Mouse (Mus musculus) gastrocnemius, postnatal 14 days (tissue): ENCODE data around the gene Nusap1. TPM values are rescaled to one million over a fixed set of nuclear protein-coding genes. Genes with fewer than 3 reads are reported as not detected.
"Not testable (repeated sequence)": the region's sequence is repeated elsewhere in the genome, so short reads cannot be mapped to it uniquely, and the experiment has no call there.

Source experiments
- DNase-seq: peaks from one replicate; pipeline ENCODE4 v3.0.0; 2021; ENCODE audit warnings: mixed read lengths
- intact Hi-C: fragments of 180-260 bp; cut with DNase I; formaldehyde crosslinking; loops from one replicate; pipeline ENCODE4 v1.15.1; 2025; ENCODE audit warnings: low total_unique reads
- long read RNA-seq, 2 experiments: library from polyadenylated mRNA; stranded (forward); transcript quantifications; one replicate each; pipeline ENCODE4 v2.0.0; 2021
- total RNA-seq, 2 experiments: library from RNA; stranded (reverse); gene quantifications; 2 replicates each; pipeline ENCODE4 v1.2.3; 2021

Gene Nusap1
- total RNA-seq = 1 to 10 TPM; 3.1 TPM
- long read RNA-seq, experiment 1, transcript Nusap1-202 (11 exons, 2,960 nt) = major isoform, 7 of 10 reads
- long read RNA-seq, experiment 1, partial matches to known transcripts = 0 of 10 reads
- long read RNA-seq, experiment 1, other reads (novel, unspliced or antisense) = 2 of 10 reads
- long read RNA-seq, experiment 2, transcript Nusap1-202 (11 exons, 2,960 nt) = major isoform, 6 of 8 reads
- long read RNA-seq, experiment 2, partial matches to known transcripts = 1 of 8 reads
- long read RNA-seq, experiment 2, other reads (novel, unspliced or antisense) = 0 of 8 reads

- peak; percentile 89 for DNase-seq
- intact Hi-C loops = no loop called here
Observed at GRCm38 (mm10) chr2:119618199-119618982, at the start of gene Nusap1, which contains the start of gene Oip5. Nusap1 (plus strand) TSS chr2:119618298. Oip5 (minus strand) TSS chr2:119618469.

GRCm38 (mm10) chr2:119572471-119572870 is 45.6 kb upstream of the Nusap1 start:
- intact Hi-C loops = no loop called here
- DNase-seq = no peak

- DNase-seq = no peak
- intact Hi-C loops = no loop called here
Observed at GRCm38 (mm10) chr2:119581571-119581970, 36.5 kb upstream of the Nusap1 start.

- no peak for DNase-seq
- intact Hi-C loops = no loop called here
Observed at GRCm38 (mm10) chr2:119583439-119583838, 34.7 kb upstream of the Nusap1 start.

- DNase-seq = no peak
- intact Hi-C loops = no loop called here
Observed at GRCm38 (mm10) chr2:119584282-119584681, 33.8 kb upstream of the Nusap1 start.

GRCm38 (mm10) chr2:119587383-119587782 is 30.7 kb upstream of the Nusap1 start:
- DNase-seq = peak; percentile 62
- intact Hi-C loops = no loop called here

- DNase-seq = no peak
- intact Hi-C loops = loop anchor here (5.0 kb wide), 1 partner anchor 44 kb away; the partner anchor contains the start of genes Chp1 and Exd1
Observed at GRCm38 (mm10) chr2:119591247-119591646, 26.9 kb upstream of the Nusap1 start.

- DNase-seq = no peak
- intact Hi-C loops = loop anchor here (5.0 kb wide), 1 partner anchor 46 kb away; the partner anchor contains the start of genes Chp1 and Exd1
Observed at GRCm38 (mm10) chr2:119593765-119594112, 24.4 kb upstream of the Nusap1 start.

GRCm38 (mm10) chr2:119594113-119594981 is 23.8 kb upstream of the Nusap1 start:
- peak; percentile 96 for DNase-seq
- intact Hi-C loops = loop anchor here (5.0 kb wide), 1 partner anchor 47 kb away; the partner anchor contains the start of genes Chp1 and Exd1

GRCm38 (mm10) chr2:119595308-119595707 is 22.8 kb upstream of the Nusap1 start:
- intact Hi-C loops = no loop called here
- DNase-seq = no peak

GRCm38 (mm10) chr2:119596781-119597330 is 21.2 kb upstream of the Nusap1 start:
- no peak for DNase-seq

GRCm38 (mm10) chr2:119601027-119601426 is 17.1 kb upstream of the Nusap1 start:
- intact Hi-C loops = no loop called here
- DNase-seq = no peak

More at GRCm38 (mm10) chr2:119596781-119597330, 21.2 kb upstream of the Nusap1 start:
- intact Hi-C loops = no loop called here

GRCm38 (mm10) chr2:119601575-119601974 is 16.5 kb upstream of the Nusap1 start:
- DNase-seq, intact Hi-C loops: not testable (repeated sequence)

- intact Hi-C loops = no loop called here
- no peak for DNase-seq
Observed at GRCm38 (mm10) chr2:119602488-119602887, 15.6 kb upstream of the Nusap1 start.

- intact Hi-C loops = no loop called here
- DNase-seq = no peak
Observed at GRCm38 (mm10) chr2:119603909-119604308, 14.2 kb upstream of the Nusap1 start.

- intact Hi-C loops = no loop called here
- DNase-seq = no peak
Observed at GRCm38 (mm10) chr2:119605361-119605973, 12.6 kb upstream of the Nusap1 start.

- no peak for DNase-seq
- intact Hi-C loops = no loop called here
Observed at GRCm38 (mm10) chr2:119607023-119607422, 11.1 kb upstream of the Nusap1 start.

GRCm38 (mm10) chr2:119617841-119618198 is 278 bp upstream of the Nusap1 start:
- intact Hi-C loops = no loop called here
- no peak for DNase-seq

- intact Hi-C loops = not testable (repeated sequence)
Observed at GRCm38 (mm10) chr2:119619002-119619401, 904 bp downstream of the Nusap1 start.

More at GRCm38 (mm10) chr2:119619002-119619401, 904 bp downstream of the Nusap1 start:
- DNase-seq = not testable (repeated sequence)
